Mouse (Mus musculus): Measurements from ENCODE around the gene Ccar1.

GRCm38 (mm10) chr10:62832783-62833182 is 40.7 kb upstream of the Ccar1 start:
- TF ChIP-seq POLR2A (IDR thresholded peaks at IDR 0.05; ENCODE audit: low read depth, low read length) (no peak), CTCF (IDR thresholded peaks at IDR 0.05; ENCODE audit: extremely low read depth, insufficient read depth, insufficient read length, insufficient replicate concordance) (no peak)

Data from spleen, adult 2 months (tissue).